Mouse (Mus musculus): ENCODE results near the gene Coro2b. TPM values are rescaled to one million over a fixed set of nuclear protein-coding genes. Genes with fewer than 3 reads are reported as not detected.

Coro2b gene
- total RNA-seq, 1 experiment: 4.8 TPM

DNA sequence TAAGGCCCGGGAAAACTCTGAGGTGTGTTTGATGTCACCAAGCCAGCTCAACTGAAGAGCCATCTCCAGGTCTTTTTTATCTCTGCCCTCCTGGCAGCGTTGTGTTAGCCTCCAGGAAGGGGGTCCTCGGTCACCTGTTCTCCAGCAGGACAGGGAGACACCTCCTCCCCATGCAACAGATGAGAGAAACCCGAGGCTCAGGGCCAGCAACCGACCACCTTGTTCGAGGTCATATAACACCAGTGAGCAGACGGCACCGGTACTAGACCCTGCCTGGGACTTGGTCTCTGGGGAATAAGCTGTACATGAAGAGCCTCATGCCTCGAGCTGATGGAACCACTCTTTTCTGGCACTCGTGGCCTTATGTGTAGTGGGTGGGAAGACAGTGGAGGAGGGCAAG, 72.1 kb downstream of the Coro2b start:
- Histone ChIP-seq H3K27ac (ENCODE audit: insufficient read depth, low read depth, low read length, poor library complexity, severe bottlenecking) (no peak overlapping the region), H3K9me3 (ENCODE audit: control insufficient read depth, insufficient read depth, low read depth, low read length) (no peaks in the 10 kb centered on the region), H3K4me1 (ENCODE audit: control insufficient read depth in 2 of 2, insufficient read depth in 2 of 2, low read length in 2 of 2, poor library complexity in 1 of 2) (peaks cover 2 to 24% of the 10 kb centered on the region in 2 experiments; a peak in 2 of 4 replicates), H3K36me3 (ENCODE audit: control insufficient read depth, insufficient read depth, low read length, poor library complexity, severe bottlenecking) (no peaks in the 10 kb centered on the region), H3K9ac (ENCODE audit: insufficient read depth, low read depth, low read length, poor library complexity, severe bottlenecking) (no peak overlapping the region), H3K4me3 (ENCODE audit: insufficient read depth in 1 of 2, low read depth in 1 of 2, low read length in 2 of 2, poor library complexity in 1 of 2, severe bottlenecking in 1 of 2) (no peak overlapping the region)
- in situ Hi-C loops (cut with MboI; ENCODE audit: low sequenced_read_pairs in 2 of 2, unreplicated experiment in 2 of 2): no loop called here
- DNase-seq (ENCODE audit: low read depth, low spot score): no peak
- TF ChIP-seq ZNF384 (IDR thresholded peaks at IDR 0.05; ENCODE audit: low read depth, low read length) (no peak), CHD2 (IDR thresholded peaks at IDR 0.05; ENCODE audit: low read depth, low read length) (no peak)

DNA sequence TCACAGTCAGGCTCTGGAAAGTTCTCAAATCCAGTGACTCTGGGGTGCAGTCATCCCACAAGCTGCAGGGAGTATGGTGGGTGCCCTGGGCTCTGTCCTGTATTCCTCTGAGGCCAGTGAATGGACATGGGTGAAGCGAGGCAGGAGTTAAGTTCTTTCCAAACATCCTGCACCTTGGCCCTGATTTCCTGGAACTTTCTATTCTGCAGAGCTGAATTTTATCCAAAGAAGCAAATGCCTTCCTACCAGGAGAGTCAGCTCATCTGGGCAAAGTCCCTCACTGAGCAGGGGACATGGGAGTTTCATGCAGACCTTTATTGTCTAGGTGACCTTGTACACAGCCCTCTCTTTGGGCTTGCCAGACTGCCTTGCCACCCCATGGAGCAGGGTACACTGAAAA, 75.1 kb downstream of the Coro2b start:
- DNase-seq (ENCODE audit: low read depth, low spot score): no peak
- no peaks in the 10 kb centered on the region for H3K9me3 ChIP-seq (ENCODE audit: control insufficient read depth, insufficient read depth, low read depth, low read length)
- H3K36me3 ChIP-seq (ENCODE audit: control insufficient read depth, insufficient read depth, low read length, poor library complexity, severe bottlenecking): no peaks in the 10 kb centered on the region
- H3K4me3 ChIP-seq (ENCODE audit: insufficient read depth in 1 of 2, low read depth in 1 of 2, low read length in 2 of 2, poor library complexity in 1 of 2, severe bottlenecking in 1 of 2): no peak overlapping the region
- H3K27ac ChIP-seq (ENCODE audit: insufficient read depth, low read depth, low read length, poor library complexity, severe bottlenecking): no peak overlapping the region
- peaks cover 0 to 10% of the 10 kb centered on the region in 2 experiments; a peak in 2 of 4 replicates for H3K4me1 ChIP-seq (ENCODE audit: control insufficient read depth in 2 of 2, insufficient read depth in 2 of 2, low read length in 2 of 2, poor library complexity in 1 of 2)
- in situ Hi-C loops (cut with MboI; ENCODE audit: low sequenced_read_pairs in 2 of 2, unreplicated experiment in 2 of 2): no loop called here
- TF ChIP-seq ZC3H11A (IDR thresholded peaks at IDR 0.05; ENCODE audit: borderline replicate concordance, low read depth, low read length) (no peak), CHD2 (IDR thresholded peaks at IDR 0.05; ENCODE audit: low read depth, low read length) (no peak), HCFC1 (IDR thresholded peaks at IDR 0.05; ENCODE audit: borderline replicate concordance, insufficient read depth, low read length) (no peak), MAFK (IDR thresholded peaks at IDR 0.05; ENCODE audit: insufficient read depth, low read depth, low read length) (no peak), ZNF384 (IDR thresholded peaks at IDR 0.05; ENCODE audit: low read depth, low read length) (no peak)
- H3K9ac ChIP-seq (ENCODE audit: insufficient read depth, low read depth, low read length, poor library complexity, severe bottlenecking): no peak overlapping the region

DNA sequence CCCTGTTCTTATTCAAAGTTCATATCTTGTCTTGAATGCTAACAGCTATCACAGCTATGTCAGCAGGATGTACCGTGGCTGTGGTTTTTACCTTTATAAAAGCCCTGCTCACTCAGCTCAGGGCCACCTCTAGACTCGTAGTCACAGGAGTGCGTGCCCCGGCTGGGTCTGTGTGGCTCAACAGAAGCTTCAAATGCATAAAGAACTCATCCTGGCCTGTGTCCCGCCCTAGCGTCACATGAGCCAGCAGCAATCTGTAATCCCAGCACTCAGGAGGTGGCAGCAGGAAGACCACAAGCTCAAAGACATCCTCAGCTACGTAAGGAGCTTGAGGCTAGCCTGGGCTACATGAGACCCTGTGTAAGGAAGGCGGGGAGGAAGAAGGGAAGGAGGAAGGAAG, 75.7 kb downstream of the Coro2b start:
- H3K9me3 ChIP-seq (ENCODE audit: control insufficient read depth, insufficient read depth, low read depth, low read length): no peaks in the 10 kb centered on the region
- no peak overlapping the region for H3K27ac ChIP-seq (ENCODE audit: insufficient read depth, low read depth, low read length, poor library complexity, severe bottlenecking)
- no peaks in the 10 kb centered on the region for H3K36me3 ChIP-seq (ENCODE audit: control insufficient read depth, insufficient read depth, low read length, poor library complexity, severe bottlenecking)
- no peak overlapping the region for H3K4me3 ChIP-seq (ENCODE audit: insufficient read depth in 1 of 2, low read depth in 1 of 2, low read length in 2 of 2, poor library complexity in 1 of 2, severe bottlenecking in 1 of 2)
- no peak overlapping the region for H3K9ac ChIP-seq (ENCODE audit: insufficient read depth, low read depth, low read length, poor library complexity, severe bottlenecking)
- DNase-seq (ENCODE audit: low read depth, low spot score): no peak
- in situ Hi-C loops (cut with MboI; ENCODE audit: low sequenced_read_pairs in 2 of 2, unreplicated experiment in 2 of 2): no loop called here
- H3K4me1 ChIP-seq (ENCODE audit: control insufficient read depth in 2 of 2, insufficient read depth in 2 of 2, low read length in 2 of 2, poor library complexity in 1 of 2): peaks cover 0 to 10% of the 10 kb centered on the region in 2 experiments; a peak in 2 of 4 replicates
- TF ChIP-seq HCFC1 (IDR thresholded peaks at IDR 0.05; ENCODE audit: borderline replicate concordance, insufficient read depth, low read length) (no peak), CHD2 (IDR thresholded peaks at IDR 0.05; ENCODE audit: low read depth, low read length) (no peak), MAFK (IDR thresholded peaks at IDR 0.05; ENCODE audit: insufficient read depth, low read depth, low read length) (no peak), ZNF384 (IDR thresholded peaks at IDR 0.05; ENCODE audit: low read depth, low read length) (no peak), ZC3H11A (IDR thresholded peaks at IDR 0.05; ENCODE audit: borderline replicate concordance, low read depth, low read length) (no peak)

DNA sequence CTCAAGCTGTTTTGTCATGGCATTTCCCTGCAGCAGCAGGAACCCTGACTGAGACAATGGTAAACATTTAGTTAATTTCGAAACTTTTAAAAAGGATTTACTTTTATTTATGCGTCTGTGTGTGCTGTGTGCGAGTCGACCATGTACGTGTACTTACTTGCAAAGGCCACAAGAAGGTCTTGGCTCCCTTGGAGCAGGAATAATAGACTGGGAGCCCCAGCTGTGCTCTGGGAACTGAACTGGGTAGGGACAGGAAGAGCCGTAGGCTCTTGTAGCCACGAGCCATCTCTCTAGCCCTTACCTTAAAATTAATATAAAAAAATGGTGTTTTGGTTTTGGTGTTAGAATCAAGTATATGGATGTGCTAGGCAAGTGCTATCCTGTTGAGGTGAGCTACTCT, 76.8 kb downstream of the Coro2b start:
- no peak overlapping the region for H3K4me3 ChIP-seq (ENCODE audit: insufficient read depth in 1 of 2, low read depth in 1 of 2, low read length in 2 of 2, poor library complexity in 1 of 2, severe bottlenecking in 1 of 2)
- TF ChIP-seq ZNF384 (IDR thresholded peaks at IDR 0.05; ENCODE audit: low read depth, low read length): no peak
- TF ChIP-seq MAFK (IDR thresholded peaks at IDR 0.05; ENCODE audit: insufficient read depth, low read depth, low read length): no peak
- TF ChIP-seq ZC3H11A (IDR thresholded peaks at IDR 0.05; ENCODE audit: borderline replicate concordance, low read depth, low read length): no peak
- no peak for TF ChIP-seq CHD2 (IDR thresholded peaks at IDR 0.05; ENCODE audit: low read depth, low read length)
- no peak for TF ChIP-seq HCFC1 (IDR thresholded peaks at IDR 0.05; ENCODE audit: borderline replicate concordance, insufficient read depth, low read length)
- H3K27ac ChIP-seq (ENCODE audit: insufficient read depth, low read depth, low read length, poor library complexity, severe bottlenecking): no peak overlapping the region; the same call in 1 of the 2 replicates

DNA sequence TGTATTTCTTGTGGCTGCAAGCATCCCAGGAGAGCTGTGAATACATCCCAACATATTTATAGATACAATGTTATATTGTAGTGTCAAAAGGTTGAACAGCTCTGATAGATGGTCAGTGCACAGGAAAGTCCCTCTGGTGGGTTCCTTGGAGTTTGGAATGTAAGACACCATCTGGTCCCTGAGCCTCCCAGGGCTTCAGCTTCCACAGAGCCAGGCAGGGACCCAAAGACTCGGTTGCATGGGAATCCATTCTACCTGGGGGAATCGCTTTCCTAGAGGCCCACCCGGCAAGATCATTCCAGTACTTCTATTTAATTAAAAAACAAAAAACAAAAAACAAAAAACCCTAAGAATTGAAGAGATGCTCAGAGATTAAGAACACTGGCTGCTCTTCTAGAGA, 78.4 kb downstream of the Coro2b start:
- no peak for DNase-seq (ENCODE audit: low read depth, low spot score)
- H3K4me1 ChIP-seq (ENCODE audit: control insufficient read depth in 2 of 2, insufficient read depth in 2 of 2, low read length in 2 of 2, poor library complexity in 1 of 2): peaks cover 0 to 13% of the 10 kb centered on the region in 2 experiments; a peak in 2 of 4 replicates
- in situ Hi-C loops (cut with MboI; ENCODE audit: low sequenced_read_pairs in 2 of 2, unreplicated experiment in 2 of 2): no loop called here
- no peaks in the 10 kb centered on the region for H3K36me3 ChIP-seq (ENCODE audit: control insufficient read depth, insufficient read depth, low read length, poor library complexity, severe bottlenecking)
- H3K9me3 ChIP-seq (ENCODE audit: control insufficient read depth, insufficient read depth, low read depth, low read length): no peaks in the 10 kb centered on the region
- no peak overlapping the region for H3K9ac ChIP-seq (ENCODE audit: insufficient read depth, low read depth, low read length, poor library complexity, severe bottlenecking)
- no peak overlapping the region for H3K4me3 ChIP-seq (ENCODE audit: insufficient read depth in 1 of 2, low read depth in 1 of 2, low read length in 2 of 2, poor library complexity in 1 of 2, severe bottlenecking in 1 of 2)
- H3K27ac ChIP-seq (ENCODE audit: insufficient read depth, low read depth, low read length, poor library complexity, severe bottlenecking): no peak overlapping the region
- no peak for TF ChIP-seq ZC3H11A (IDR thresholded peaks at IDR 0.05; ENCODE audit: borderline replicate concordance, low read depth, low read length)
- TF ChIP-seq HCFC1 (IDR thresholded peaks at IDR 0.05; ENCODE audit: borderline replicate concordance, insufficient read depth, low read length): no peak
- TF ChIP-seq ZNF384 (IDR thresholded peaks at IDR 0.05; ENCODE audit: low read depth, low read length): no peak
- no peak for TF ChIP-seq MAFK (IDR thresholded peaks at IDR 0.05; ENCODE audit: insufficient read depth, low read depth, low read length)
- no peak for TF ChIP-seq CHD2 (IDR thresholded peaks at IDR 0.05; ENCODE audit: low read depth, low read length)

More for the DNA sequence above, 76.8 kb downstream of the Coro2b start:
- in situ Hi-C loops (cut with MboI; ENCODE audit: low sequenced_read_pairs in 2 of 2, unreplicated experiment in 2 of 2): no loop called here
- Histone ChIP-seq H3K4me1 (ENCODE audit: control insufficient read depth in 2 of 2, insufficient read depth in 2 of 2, low read length in 2 of 2, poor library complexity in 1 of 2) (peaks cover 0 to 13% of the 10 kb centered on the region in 2 experiments; a peak in 2 of 4 replicates), H3K9ac (ENCODE audit: insufficient read depth, low read depth, low read length, poor library complexity, severe bottlenecking) (no peak overlapping the region), H3K9me3 (ENCODE audit: control insufficient read depth, insufficient read depth, low read depth, low read length) (no peaks in the 10 kb centered on the region), H3K36me3 (ENCODE audit: control insufficient read depth, insufficient read depth, low read length, poor library complexity, severe bottlenecking) (no peaks in the 10 kb centered on the region)
- DNase-seq (ENCODE audit: low read depth, low spot score): no peak

Data from ES-E14 (cell line).